Mouse (Mus musculus): Measurements from ENCODE around the gene Fn1.

DNA sequence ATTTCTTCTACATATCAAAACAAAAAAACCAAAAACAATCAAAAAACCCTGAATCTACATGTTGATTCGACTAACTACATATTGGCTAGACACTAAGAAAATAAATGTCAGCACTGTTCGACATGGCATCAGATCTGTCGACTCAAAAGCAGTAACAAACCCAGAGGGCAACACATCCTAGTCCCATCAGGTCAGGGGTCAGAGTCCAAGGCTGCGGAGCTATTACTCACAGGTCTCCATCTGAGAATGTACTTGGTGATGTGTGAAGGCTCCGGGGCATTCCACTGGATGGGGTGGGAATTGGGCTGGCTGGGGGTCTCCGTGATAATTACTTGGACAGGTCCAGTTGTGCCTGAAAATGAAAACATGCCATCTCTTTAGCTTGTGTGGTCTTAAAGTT lies 21.2 kb downstream of the Fn1 start:
- no peak for TF ChIP-seq CTCF (IDR thresholded peaks at IDR 0.05; ENCODE audit: low read depth, low read length)
- no peak for TF ChIP-seq POLR2A (IDR thresholded peaks at IDR 0.05; ENCODE audit: insufficient read depth, low read length)
